9 mouse cellular contexts compared by ENCODE assay signal in genomic region chr4:154418993-154419392, GRCm38 (mm10).
DNase-seq lines count a peak whose midpoint lies in the region; ATAC-seq and TF ChIP-seq lines count a peak whose summit lies in the region.
"Had no signal": no experiment of that assay in that cellular context is flagged by ENCODE, and none has a peak within 500 bp of the region (broad histone marks: within the 10 kb centered on the region; RNA-seq: fewer than 3 reads in every experiment).

No protein-coding gene starts in this region.

- no peaks in the 10 kb centered on the region for H3K27me3 ChIP-seq in intestine, embryonic 16.5 days (replicated peaks; ENCODE audit: control insufficient read depth, insufficient read depth, low read length)
- H3K27me3 ChIP-seq in stomach, embryonic 16.5 days (ENCODE audit: control insufficient read depth, insufficient read depth, low read length): no peaks in the 10 kb centered on the region

- H3K27ac ChIP-seq in intestine, embryonic 16.5 days (ENCODE audit: low read length): peak overlapping the region; percentile 88
- H3K27ac ChIP-seq in stomach, embryonic 16.5 days (ENCODE audit: low read length): peak overlapping the region; percentile 85

- TF ChIP-seq POLR2A in lung, adult 2 months (IDR thresholded peaks at IDR 0.05; ENCODE audit: borderline replicate concordance, extremely low read depth, low read depth, low read length): no peak

- H3K9ac ChIP-seq in intestine, embryonic 16.5 days (ENCODE audit: low read depth, low read length): no peak overlapping the region
- no peak overlapping the region for H3K9ac ChIP-seq in stomach, embryonic 16.5 days (ENCODE audit: low read length)

- H3K4me3 ChIP-seq in lung, adult 2 months (replicated peaks; ENCODE audit: extremely low read depth, low read depth, low read length): no peak overlapping the region
- H3K4me3 ChIP-seq in intestine, embryonic 16.5 days (ENCODE audit: low read length): no peak overlapping the region
- H3K4me3 ChIP-seq in stomach, embryonic 16.5 days (replicated peaks; ENCODE audit: low read length): no peak overlapping the region
- H3K4me3 ChIP-seq: heart, embryonic 12.5 days had no signal

- peak; percentile 48 for TF ChIP-seq CTCF in lung, adult 2 months (IDR thresholded peaks at IDR 0.05; ENCODE audit: insufficient read depth, low read length)

- WGBS in lung, adult 2 months: 31% methylated on average over 2 of the region's 2 CpGs
- WGBS in intestine, embryonic 16.5 days: 31% methylated on average over 2 of the region's 2 CpGs
- WGBS in stomach, embryonic 16.5 days: 20% methylated on average over 2 of the region's 2 CpGs

- H3K4me2 ChIP-seq in intestine, embryonic 16.5 days (ENCODE audit: low read depth, low read length): no peak overlapping the region
- no peak overlapping the region for H3K4me2 ChIP-seq in stomach, embryonic 16.5 days (ENCODE audit: low read depth, low read length)
- H3K4me2 ChIP-seq: heart, embryonic 12.5 days had no signal

- no peak for DNase-seq in lung, adult 2 months
- DNase-seq in lung, postnatal 10 days: no peak
- peak; percentile 72 for DNase-seq in R1 (ENCODE audit: low read depth, low spot score)
- no peak for DNase-seq in MN1 (ENCODE audit: low spot score)
- no peak for DNase-seq in gastrocnemius, postnatal 10 days
- DNase-seq: adrenal gland, postnatal 10 days had no signal

- H3K36me3 ChIP-seq in intestine, embryonic 16.5 days (ENCODE audit: control insufficient read depth, insufficient read depth, low read length): no peaks in the 10 kb centered on the region
- H3K36me3 ChIP-seq in stomach, embryonic 16.5 days (ENCODE audit: control insufficient read depth, insufficient read depth, low read length): no peaks in the 10 kb centered on the region
- H3K36me3 ChIP-seq: heart, embryonic 12.5 days had no signal

- no peaks in the 10 kb centered on the region for H3K4me1 ChIP-seq in lung, adult 2 months (ENCODE audit: control insufficient read depth, insufficient read depth, low read length)
- H3K4me1 ChIP-seq in intestine, embryonic 16.5 days (ENCODE audit: control insufficient read depth, insufficient read depth, low read length): peaks cover 13% of the 10 kb centered on the region; the same call in 1 of the 2 replicates
- H3K4me1 ChIP-seq in stomach, embryonic 16.5 days (ENCODE audit: control insufficient read depth, insufficient read depth, low read length): no peaks in the 10 kb centered on the region; the same call in 1 of the 2 replicates

- 0 out of 2 replicates have a peak, but pooled peaks cover 6% of the 10 kb centered on the region for H3K9me3 ChIP-seq in intestine, embryonic 16.5 days (ENCODE audit: control insufficient read depth, low read length)
- no peaks in the 10 kb centered on the region for H3K9me3 ChIP-seq in stomach, embryonic 16.5 days (replicated peaks; ENCODE audit: control insufficient read depth, low read length)

- ATAC-seq in intestine, embryonic 16.5 days: peak; percentile 19
- ATAC-seq in stomach, embryonic 16.5 days (ENCODE audit: insufficient read depth, low FRiP score): peak; percentile 33; the same call in 1 of the 2 replicates
